Mouse (Mus musculus) kidney, postnatal 36 days (tissue): Measurements from ENCODE around the gene Fkbpl.

Experiments used
- DNase-seq, 2 experiments: peaks; one replicate each; pipeline ENCODE4 v3.0.0; 2021 to 2022; ENCODE audit warnings: mixed read lengths in 2 of 2

Gene Fkbpl

GRCm38 (mm10) chr17:34644608-34645007, at the start of gene Fkbpl:
Fkbpl (plus strand) TSS chr17:34644764.
- peak; percentile 97 to 98 for DNase-seq

GRCm38 (mm10) chr17:34596098-34596497, 48.5 kb upstream of the Fkbpl start:
- no peak for DNase-seq

GRCm38 (mm10) chr17:34597566-34598095, 46.9 kb upstream of the Fkbpl start, which contains the start of gene Ager:
Ager (plus strand) TSS chr17:34597862.
- DNase-seq = no peak

- no peak for DNase-seq
These were observed 44.7 kb upstream of the Fkbpl start for GRCm38 (mm10) chr17:34599891-34600290.

GRCm38 (mm10) chr17:34601796-34602195, 42.8 kb upstream of the Fkbpl start:
- no peak for DNase-seq

GRCm38 (mm10) chr17:34603375-34604060, 41.0 kb upstream of the Fkbpl start, which contains the start of gene Rnf5:
Rnf5 (minus strand) TSS chr17:34603690.
- peak; percentile 99 to 100 for DNase-seq

- DNase-seq = peak; percentile 98 to 100
These were observed 40.5 kb upstream of the Fkbpl start, which contains the start of gene Agpat1 for GRCm38 (mm10) chr17:34604061-34604508. Agpat1 (plus strand) TSS chr17:34604262.

- DNase-seq = peak; percentile 83 to 90
These were observed 39.9 kb upstream of the Fkbpl start for GRCm38 (mm10) chr17:34604511-34605237.

GRCm38 (mm10) chr17:34605609-34606008, 39.0 kb upstream of the Fkbpl start:
- DNase-seq = peak; percentile 98 to 99

- DNase-seq = no peak
These were observed 38.2 kb upstream of the Fkbpl start for GRCm38 (mm10) chr17:34606186-34607039.

- peak in 1 of 2 experiments; percentile 47 for DNase-seq
These were observed 36.6 kb upstream of the Fkbpl start for GRCm38 (mm10) chr17:34607997-34608396.

- DNase-seq = no peak
These were observed 33.5 kb upstream of the Fkbpl start for GRCm38 (mm10) chr17:34611050-34611449.

- no peak for DNase-seq
These were observed 31.4 kb upstream of the Fkbpl start for GRCm38 (mm10) chr17:34613054-34613645.

- DNase-seq = no peak
These were observed 30.7 kb upstream of the Fkbpl start for GRCm38 (mm10) chr17:34613830-34614229.

- no peak for DNase-seq
These were observed 28.7 kb upstream of the Fkbpl start, which contains the start of gene Egfl8 for GRCm38 (mm10) chr17:34615871-34616270. Egfl8 (minus strand) TSS chr17:34615971.

GRCm38 (mm10) chr17:34618999-34619398, 25.6 kb upstream of the Fkbpl start:
- peak; percentile 82 to 88 for DNase-seq

GRCm38 (mm10) chr17:34621006-34621405, 23.6 kb upstream of the Fkbpl start:
- DNase-seq = no peak

- DNase-seq = no peak
These were observed 21.4 kb upstream of the Fkbpl start for GRCm38 (mm10) chr17:34623161-34623560.

- no peak for DNase-seq
These were observed 19.6 kb upstream of the Fkbpl start for GRCm38 (mm10) chr17:34624981-34625380.

GRCm38 (mm10) chr17:34626062-34626772, 18.3 kb upstream of the Fkbpl start:
- peak in 1 of 2 experiments; percentile 57 for DNase-seq

GRCm38 (mm10) chr17:34626773-34627092, 17.8 kb upstream of the Fkbpl start:
- DNase-seq = no peak
